Mouse (Mus musculus): ENCODE measurements at regions not wholly inside any gene's neighbourhood (a gene's known extent, or its start where the extent isn't known, plus 50 kb on each side); places are given as distances from the start of the nearest gene placed in this dataset.

DNA sequence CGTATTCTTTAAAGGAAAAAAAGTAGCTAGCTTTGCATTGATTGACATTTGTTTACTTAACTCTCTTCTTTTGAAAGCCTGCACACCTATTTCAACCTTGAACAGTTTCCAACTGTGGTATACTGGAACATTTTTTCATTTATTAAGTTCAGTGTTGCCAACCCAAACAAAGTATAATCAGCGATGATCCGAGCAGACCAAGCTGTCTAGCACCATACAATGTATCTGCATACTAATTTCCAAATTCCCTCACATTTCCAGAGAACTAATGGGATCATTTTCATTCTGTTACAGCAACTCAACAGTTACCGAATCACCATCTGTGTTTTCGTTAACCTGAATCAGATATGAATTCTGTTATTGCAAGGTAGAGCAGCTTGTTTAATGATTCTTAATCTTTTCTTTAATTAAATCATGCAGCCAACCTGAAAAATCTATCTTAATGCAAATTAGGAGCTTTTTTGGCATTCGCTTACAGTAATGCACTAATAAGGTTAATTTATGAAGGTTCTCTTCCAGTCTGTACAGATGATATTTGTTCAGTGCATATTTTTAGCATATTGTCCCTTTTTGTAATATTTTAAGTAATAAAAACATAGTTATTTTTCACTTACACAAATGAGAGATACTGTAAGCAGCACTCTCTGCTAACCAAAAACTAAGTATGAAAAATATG lies 719.5 kb upstream of the Zeb2 start:
- TF ChIP-seq POLR2A (IDR thresholded peaks at IDR 0.05; ENCODE audit: borderline replicate concordance, insufficient read depth, low read length) (no peak), CTCF (IDR thresholded peaks at IDR 0.05; ENCODE audit: borderline replicate concordance, insufficient read depth, low read depth, low read length) (no peak)
